Mouse (Mus musculus) heart, postnatal 0 days (tissue): Measurements from ENCODE around the gene Kcnq4. TPM values are rescaled to one million over a fixed set of nuclear protein-coding genes. Genes with fewer than 3 reads are reported as not detected.

ENCODE experiments used
- ATAC-seq: fragments of 200-750 bp; cut with Nextera tagmentation; 2 replicates; pipeline ENCODE4 v1.8.0; 2017; ENCODE audit warnings: low read depth, moderate number of reproducible peaks, moderate library complexity; ENCODE audit not compliant: insufficient read depth
- DNase-seq: peaks from one replicate; pipeline ENCODE4 v3.0.0-alpha.2; 2016; ENCODE audit warnings: low spot score
- H3K27ac ChIP-seq: fragments of 300-500 bp; sonication (generic); 2 replicates; pipeline ENCODE4 v1.5.1; 2014; ENCODE audit warnings: low read depth, mild to moderate bottlenecking
- H3K27me3 ChIP-seq: fragments of 300-500 bp; sonication (generic); 2 replicates; pipeline ENCODE4 v1.6.1; 2014; ENCODE audit warnings: low read length, mixed read lengths; ENCODE audit not compliant: control insufficient read depth, insufficient read depth
- H3K36me3 ChIP-seq: fragments of 300-500 bp; sonication (generic); replicated peaks from 2 replicates; pipeline ENCODE4 v1.6.1; 2014; ENCODE audit warnings: low read length, mixed read lengths; ENCODE audit not compliant: control insufficient read depth, insufficient read depth
- H3K4me1 ChIP-seq: fragments of 300-500 bp; sonication (generic); 2 replicates; pipeline ENCODE4 v1.6.1; 2014; ENCODE audit warnings: antibody characterized with exemption; ENCODE audit not compliant: control insufficient read depth, insufficient read depth
- H3K4me2 ChIP-seq: fragments of 300-500 bp; sonication (generic); 2 replicates; pipeline ENCODE4 v1.6.1; 2014; ENCODE audit warnings: low read depth, mild to moderate bottlenecking, low read length, moderate library complexity
- H3K4me3 ChIP-seq: fragments of 300-500 bp; sonication (generic); 2 replicates; pipeline ENCODE4 v1.5.1; 2014; ENCODE audit warnings: low read depth, low read length
- H3K9ac ChIP-seq: fragments of 300-500 bp; sonication (generic); replicated peaks from 2 replicates; pipeline ENCODE4 v1.6.1; 2014; ENCODE audit warnings: low read depth, low read length, mixed read lengths
- H3K9me3 ChIP-seq: fragments of 300-500 bp; sonication (generic); replicated peaks from 2 replicates; pipeline ENCODE4 v1.6.1; 2016; ENCODE audit warnings: low read length; ENCODE audit not compliant: control insufficient read depth
- CTCF ChIP-seq: IDR thresholded peaks from 2 replicates; pipeline ENCODE4 v1.5.1; 2016; ENCODE audit warnings: antibody characterized with exemption, control low read depth, low read depth
- EP300 ChIP-seq: IDR thresholded peaks from 2 replicates; pipeline ENCODE4 v1.6.1; 2016; ENCODE audit warnings: antibody characterized with exemption, low read depth
- WGBS: fragments of 180-500 bp; shearing (Covaris S2); extraction: QIAGEN DNeasy Blood & Tissue Kit; methylation state at CpG from one replicate; pipeline ENCODE4 v1.1.7; 2014; 5-methylcytosine and 5-hydroxymethylcytosine counted together
- microRNA counts: library from miRNA; unstranded; fragments of <30 nt; microRNA quantifications from one replicate; lab custom pipeline; 2015
- microRNA-seq: library from miRNA; unstranded; fragments of <30 nt; microRNA quantifications from one replicate; pipeline ENCODE4, GENCODE M21; 2016
- polyA plus RNA-seq: library from polyadenylated mRNA; unstranded; fragments of >200 nt; fragmentation: Nextera tagmentation; extraction: Ambion mirVana; gene quantifications from 2 replicates; pipeline ENCODE4 v1.2.1, GENCODE M21; 2015
- total RNA-seq: library from RNA; depleted of rRNA; stranded (reverse); fragments of >200 nt; gene quantifications from 2 replicates; pipeline ENCODE4 v1.2.3, GENCODE M21; 2014; ENCODE audit warnings: low replicate concordance; rRNA removed

Gene Kcnq4
- total and polyA plus RNA-seq, 2 experiments from 2014 or later = 0.57 to 2.9 TPM

DNA sequence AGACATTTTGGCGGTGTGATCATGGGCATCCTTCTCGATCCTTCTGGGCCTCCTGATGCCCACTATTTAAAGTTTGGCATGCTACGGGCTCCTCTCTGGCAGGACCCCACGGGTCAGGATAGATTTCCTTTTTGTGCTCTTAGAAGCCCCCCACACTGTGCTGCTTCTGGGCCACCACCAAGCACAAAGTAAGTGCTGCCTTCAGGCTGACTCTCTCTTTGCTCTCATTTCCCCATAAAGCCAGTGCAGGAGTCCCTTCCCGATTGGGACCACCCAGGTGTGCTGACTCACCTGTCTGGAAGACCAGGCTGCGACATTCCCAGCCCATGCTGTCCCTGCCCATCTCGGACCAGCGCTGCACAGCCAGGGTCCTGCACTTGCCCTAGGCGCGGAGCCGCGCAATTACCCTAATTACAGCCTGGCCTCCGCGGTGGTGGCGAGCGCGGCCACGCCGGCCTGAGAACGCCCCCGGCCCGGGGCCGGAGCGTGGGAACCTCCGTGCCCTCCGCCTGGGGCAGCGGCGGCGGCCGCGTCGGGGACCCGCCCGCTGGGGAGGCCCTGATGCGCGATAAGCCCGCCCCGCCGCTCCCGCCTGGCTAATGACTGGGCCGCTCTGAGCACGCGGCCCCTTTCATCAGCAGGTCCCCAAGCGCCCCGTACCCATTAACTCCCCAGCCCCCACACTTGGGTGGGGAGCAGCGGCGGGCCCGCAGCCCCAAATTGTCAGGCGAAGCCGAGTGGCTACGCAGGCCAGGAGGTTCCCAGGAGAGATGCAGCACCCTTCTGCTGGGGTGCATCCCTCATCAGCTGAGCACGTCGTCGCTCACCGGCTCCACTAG, 98.8 kb downstream of the Kcnq4 start:
- H3K36me3 ChIP-seq = no peaks in the 10 kb centered on the region
- peaks cover 25% of the 10 kb centered on the region for H3K27me3 ChIP-seq
- no peaks in the 10 kb centered on the region for H3K9me3 ChIP-seq
- H3K4me3 ChIP-seq = peak overlapping the region; percentile 44
- no peak overlapping the region for H3K27ac ChIP-seq
- peak overlapping the region; percentile 69 for H3K4me2 ChIP-seq
- no peak for TF ChIP-seq EP300
- no peak for TF ChIP-seq CTCF
- DNase-seq (no peak), ATAC-seq (peak; percentile 63)
- 6% methylated on average over 48 of the region's 55 CpGs for WGBS
- no peaks in the 10 kb centered on the region for H3K4me1 ChIP-seq
- no peak overlapping the region for H3K9ac ChIP-seq

MicroRNAs encoded within 50 kb of the gene (microRNA counts, 519-probe panel; counts per million panel counts)
- 5,451 counts per million, percentile 71 among the panel's probes with 10 or more counts for microRNA mmu-miR-30e (lab: Ali Mortazavi, UCI)

Small RNA genes lying within 50 kb of the gene (microRNA-seq; reads per million reads assigned to microRNA genes)
- 145 reads per million, percentile 62 among the genes with 10 or more reads in this experiment for gene Mir30c-1
- not detected for gene Mir30e
- gene Mir30f = not detected

Other genes starting within 250 kb of the Kcnq4 start
- 0.15 TPM in 1 of 2 replicates, not detected in the other for gene Slfnl1, start 216.4 kb downstream of the Kcnq4 start, total RNA-seq
- 0.07 TPM in 1 of 2 replicates, not detected in the other for gene Slfnl1, start 216.4 kb downstream of the Kcnq4 start, polyA plus RNA-seq
- gene Ctps, start 178.3 kb downstream of the Kcnq4 start, total RNA-seq = 61.2 and 79.7 TPM in 2 replicates
- 57.8 and 66.6 TPM in 2 replicates for gene Ctps, start 178.3 kb downstream of the Kcnq4 start, polyA plus RNA-seq
- not detected in 2 replicates for gene Gm8439, start 159.9 kb downstream of the Kcnq4 start, total RNA-seq
- gene Gm8439, start 159.9 kb downstream of the Kcnq4 start, polyA plus RNA-seq = 0.53 TPM in 1 of 2 replicates, not detected in the other
- 106 and 123 TPM in 2 replicates for gene Cited4, start 82.0 kb downstream of the Kcnq4 start, total RNA-seq
- 51.0 and 74.0 TPM in 2 replicates for gene Cited4, start 82.0 kb downstream of the Kcnq4 start, polyA plus RNA-seq
- gene Nfyc, start 83.0 kb upstream of the Kcnq4 start, total RNA-seq = 165 and 174 TPM in 2 replicates
- 84.4 and 91.1 TPM in 2 replicates for gene Nfyc, start 83.0 kb upstream of the Kcnq4 start, polyA plus RNA-seq
- gene Rims3, start 106.2 kb upstream of the Kcnq4 start, total RNA-seq = 0.04 TPM in 2 replicates
- 0.05 and 0.10 TPM in 2 replicates for gene Rims3, start 106.2 kb upstream of the Kcnq4 start, polyA plus RNA-seq
- 0.80 and 1.2 TPM in 2 replicates for gene Exo5, start 176.4 kb upstream of the Kcnq4 start, total RNA-seq
- 5.7 and 6.1 TPM in 2 replicates for gene Exo5, start 176.4 kb upstream of the Kcnq4 start, polyA plus RNA-seq
- 2.0 and 5.5 TPM in 2 replicates for gene Zfp69, start 203.1 kb upstream of the Kcnq4 start, total RNA-seq
- 3.8 and 4.2 TPM in 2 replicates for gene Zfp69, start 203.1 kb upstream of the Kcnq4 start, polyA plus RNA-seq